Mouse (Mus musculus) central nervous system, embryonic 14 days (tissue): ENCODE results near the gene Stard13. TPM values are rescaled to one million over a fixed set of nuclear protein-coding genes. Genes with fewer than 3 reads are reported as not detected.

Experiments used
- polyA plus RNA-seq: library from polyadenylated mRNA; depleted of rRNA; stranded (reverse); fragments of >200 nt; gene quantifications from 2 replicates; pipeline ENCODE4 v1.2.3, GENCODE M21; 2012; rRNA removed

Stard13 gene
- 5.8 and 9.0 TPM in 2 replicates for polyA plus RNA-seq

DNA sequence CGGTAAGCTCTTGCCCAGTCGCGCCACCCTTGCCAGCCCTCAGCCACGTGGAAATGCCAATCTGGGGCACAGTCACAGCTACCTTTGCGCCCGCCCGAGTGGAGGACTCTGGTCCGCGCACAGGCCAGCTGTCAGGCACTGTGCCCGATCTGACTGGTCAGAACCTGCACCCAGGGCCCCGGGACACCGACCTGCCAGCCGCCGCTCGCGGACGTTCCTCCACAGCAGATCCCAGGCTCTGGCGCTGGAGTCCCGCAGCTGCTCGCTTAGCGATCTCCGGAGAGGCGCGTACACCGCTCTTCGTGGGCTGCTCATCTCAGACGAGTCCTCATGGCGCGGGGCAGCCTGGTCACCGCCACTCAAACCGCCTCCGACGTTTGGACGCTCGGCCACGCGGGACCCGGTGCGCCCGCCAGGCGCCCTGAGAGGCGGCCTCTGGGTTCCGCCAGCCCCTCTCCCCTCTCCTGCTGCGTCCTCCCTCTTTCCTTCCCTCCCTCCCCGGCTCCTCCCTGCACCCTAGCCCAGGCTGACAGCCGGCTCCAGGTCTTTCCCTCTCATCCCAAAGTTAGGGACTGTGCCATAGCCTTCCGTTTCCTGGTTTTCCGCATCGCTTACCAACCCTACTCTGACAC lies at the start of gene Stard13:
Stard13 (minus strand) TSS at position 437 of the 632 bp plus-strand sequence.

Other genes starting within 250 kb of the Stard13 start
- not detected in 2 replicates for gene Gm42906, start 194.3 kb upstream of the Stard13 start, polyA plus RNA-seq